30 mouse cellular contexts compared by ENCODE assay signal in the genomic region with DNA sequence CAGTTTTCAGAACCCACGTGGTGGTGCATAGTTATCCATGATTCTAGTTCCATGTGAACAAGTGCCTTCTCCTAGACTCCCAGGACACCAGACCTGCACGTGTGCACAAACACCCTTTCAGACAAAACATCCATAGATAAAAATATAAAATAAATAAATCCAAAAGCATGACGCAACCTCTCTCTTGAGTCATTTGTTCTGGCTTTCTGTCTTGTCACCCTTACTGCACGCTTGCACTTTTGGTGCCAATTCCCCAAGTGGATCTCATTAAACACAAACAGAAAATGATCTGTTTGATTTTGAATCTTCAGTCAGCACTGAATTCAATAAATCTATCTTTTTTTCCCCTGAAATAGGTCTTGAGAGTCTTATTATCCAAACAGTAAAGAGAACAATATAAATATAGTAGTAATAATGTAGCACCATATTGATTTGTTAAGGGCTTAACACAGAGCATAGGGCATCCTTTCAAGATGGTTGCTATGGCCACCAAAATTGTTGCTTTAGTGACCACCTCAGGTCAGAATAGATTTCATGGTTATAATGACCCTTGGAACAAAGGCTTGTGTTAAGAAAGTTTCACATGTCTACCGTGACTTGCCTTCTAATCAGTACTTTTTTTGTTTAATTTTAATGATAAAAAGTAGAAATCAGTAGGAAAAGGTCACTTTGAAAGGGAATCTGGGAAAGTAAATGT.
DNase-seq lines count a peak whose midpoint lies in the region; ATAC-seq lines count a peak whose summit lies in the region.
"Had no signal": no experiment of that assay in that cellular context is flagged by ENCODE, and none has a peak within 500 bp of the region (broad histone marks: within the 10 kb centered on the region; RNA-seq: fewer than 3 reads in every experiment).

No protein-coding gene starts in this region.

- ATAC-seq in midbrain, embryonic 11.5 days (ENCODE audit: low FRiP score) = peak; percentile 87
- peak; percentile 69; the same call in 1 of the 2 replicates for ATAC-seq in hindbrain, embryonic 13.5 days (ENCODE audit: low FRiP score)
- ATAC-seq: forebrain, embryonic 14.5 days; inflammation-experienced regulatory T-cells, adult 6 months; lung, postnatal 0 days had no signal

- H3K9me3 ChIP-seq in midbrain, embryonic 11.5 days (ENCODE audit: control insufficient read depth, low read length) = no peaks in the 10 kb centered on the region
- H3K9me3 ChIP-seq in midbrain, embryonic 10.5 days (replicated peaks) = no peaks in the 10 kb centered on the region
- no peaks in the 10 kb centered on the region for H3K9me3 ChIP-seq in hindbrain, embryonic 13.5 days
- H3K9me3 ChIP-seq: embryonic facial prominence, embryonic 12.5 days; G1E; limb, embryonic 10.5 days; limb, embryonic 15.5 days; liver, embryonic 13.5 days; stomach, embryonic 15.5 days had no signal

- DNase-seq in midbrain, embryonic 11.5 days (ENCODE audit: low spot score, missing footprints) = no peak
- DNase-seq in midbrain, embryonic 10.5 days (ENCODE audit: low spot score) = no peak
- DNase-seq in embryo, embryonic 10.5 days (ENCODE audit: low spot score) = peak; percentile 55
- DNase-seq in mesoderm, embryonic 11.5 days (ENCODE audit: low read depth, low spot score) = peak; percentile 11
- no peak for DNase-seq in kidney, postnatal 4 days
- no peak for DNase-seq in gastrocnemius, postnatal 36 days
- no peak for DNase-seq in left cerebral cortex, postnatal 10 days (ENCODE audit: extremely low spot score in 1 of 2, low spot score in 2 of 2)
- DNase-seq: adrenal gland, postnatal 25 days; cerebellum, adult 18-20 months; gastrocnemius, postnatal 14 days; heart, adult 18-20 months; heart, postnatal 36 days; kidney, adult 11 months; kidney, postnatal 36 days; liver, embryonic 13.5 days; lung, adult 18-20 months; retina, postnatal 1 day; right cerebral cortex, postnatal 14 days had no signal

- WGBS in midbrain, embryonic 11.5 days = 61% methylated on average over 5 of the region's 5 CpGs
- 72% methylated on average over 5 of the region's 5 CpGs for WGBS in midbrain, embryonic 10.5 days
- WGBS in hindbrain, embryonic 13.5 days = 37% methylated on average over 5 of the region's 5 CpGs

- no peaks in the 10 kb centered on the region for H3K27me3 ChIP-seq in midbrain, embryonic 11.5 days (ENCODE audit: control insufficient read depth, insufficient read depth, low read length)
- no peaks in the 10 kb centered on the region for H3K27me3 ChIP-seq in midbrain, embryonic 10.5 days (ENCODE audit: low read depth, poor library complexity, severe bottlenecking)
- no peaks in the 10 kb centered on the region for H3K27me3 ChIP-seq in hindbrain, embryonic 13.5 days
- H3K27me3 ChIP-seq: embryonic facial prominence, embryonic 12.5 days; limb, embryonic 15.5 days; liver, embryonic 13.5 days; stomach, embryonic 15.5 days had no signal

- intact Hi-C loops in gastrocnemius, postnatal 36 days (cut with DNase I) = no loop called here
- intact Hi-C loops in left cerebral cortex, postnatal 10 days (cut with DNase I) = no loop called here

- H3K36me3 ChIP-seq in midbrain, embryonic 11.5 days (ENCODE audit: control insufficient read depth, insufficient read depth, low read length) = no peaks in the 10 kb centered on the region
- no peaks in the 10 kb centered on the region for H3K36me3 ChIP-seq in midbrain, embryonic 10.5 days
- no peaks in the 10 kb centered on the region for H3K36me3 ChIP-seq in hindbrain, embryonic 13.5 days
- H3K36me3 ChIP-seq: embryonic facial prominence, embryonic 12.5 days; G1E; limb, embryonic 10.5 days; limb, embryonic 15.5 days; liver, embryonic 13.5 days; stomach, embryonic 15.5 days had no signal

- no peak overlapping the region for H3K27ac ChIP-seq in midbrain, embryonic 11.5 days (ENCODE audit: low read depth, low read length)
- no peak overlapping the region; the same call in 1 of the 2 replicates for H3K27ac ChIP-seq in midbrain, embryonic 10.5 days (replicated peaks)
- H3K27ac ChIP-seq in hindbrain, embryonic 13.5 days = no peak overlapping the region
- H3K27ac ChIP-seq: embryonic facial prominence, embryonic 12.5 days; limb, embryonic 10.5 days; limb, embryonic 15.5 days; liver, embryonic 13.5 days; macrophage; stomach, embryonic 15.5 days had no signal

- no peaks in the 10 kb centered on the region; the same call in 1 of the 2 replicates for H3K4me1 ChIP-seq in midbrain, embryonic 11.5 days (ENCODE audit: control insufficient read depth, insufficient read depth, low read length)
- H3K4me1 ChIP-seq in midbrain, embryonic 10.5 days = peaks cover 13% of the 10 kb centered on the region
- peaks cover 6% of the 10 kb centered on the region; the same call in 1 of the 2 replicates for H3K4me1 ChIP-seq in hindbrain, embryonic 13.5 days (replicated peaks)
- H3K4me1 ChIP-seq: embryonic facial prominence, embryonic 12.5 days; limb, embryonic 10.5 days; limb, embryonic 15.5 days; liver, embryonic 13.5 days; stomach, embryonic 15.5 days had no signal

- no peak overlapping the region for H3K9ac ChIP-seq in midbrain, embryonic 11.5 days (ENCODE audit: low read length)
- H3K9ac ChIP-seq in hindbrain, embryonic 13.5 days = no peak overlapping the region
- H3K9ac ChIP-seq: embryonic facial prominence, embryonic 12.5 days; limb, embryonic 15.5 days; liver, embryonic 13.5 days; stomach, embryonic 15.5 days had no signal

- no peak overlapping the region for H3K4me3 ChIP-seq in midbrain, embryonic 11.5 days (ENCODE audit: low read depth, low read length)
- H3K4me3 ChIP-seq in midbrain, embryonic 10.5 days = no peak overlapping the region
- H3K4me3 ChIP-seq in hindbrain, embryonic 13.5 days = no peak overlapping the region
- H3K4me3 ChIP-seq: embryonic facial prominence, embryonic 12.5 days; limb, embryonic 10.5 days; limb, embryonic 15.5 days; liver, embryonic 13.5 days; myocyte; stomach, embryonic 15.5 days had no signal

- H3K4me2 ChIP-seq in midbrain, embryonic 11.5 days = no peak overlapping the region
- no peak overlapping the region for H3K4me2 ChIP-seq in hindbrain, embryonic 13.5 days
- H3K4me2 ChIP-seq: embryonic facial prominence, embryonic 12.5 days; heart, embryonic 11.5 days; limb, embryonic 15.5 days; liver, embryonic 13.5 days; stomach, embryonic 15.5 days had no signal

Comparison
In these comparisons a context has a peak if more than half of its experiments do, and no peak if none do; other contexts are left out.
1. DNase-seq: peak in embryo, embryonic 10.5 days (single experiment) and mesoderm, embryonic 11.5 days (single experiment); none in midbrain, embryonic 11.5 days (single experiment), midbrain, embryonic 10.5 days (single experiment), kidney, postnatal 4 days (0 of 2), gastrocnemius, postnatal 36 days (0 of 2) and left cerebral cortex, postnatal 10 days (0 of 2).